Mouse (Mus musculus): ENCODE results near the gene Fyn.

Gene Fyn

GRCm38 (mm10) chr10:39379287-39379686 lies 10.6 kb downstream of the Fyn start:
- no peak for DNase-seq

GRCm38 (mm10) chr10:39379721-39380370 lies 11.2 kb downstream of the Fyn start:
- no peak for DNase-seq

DNA sequence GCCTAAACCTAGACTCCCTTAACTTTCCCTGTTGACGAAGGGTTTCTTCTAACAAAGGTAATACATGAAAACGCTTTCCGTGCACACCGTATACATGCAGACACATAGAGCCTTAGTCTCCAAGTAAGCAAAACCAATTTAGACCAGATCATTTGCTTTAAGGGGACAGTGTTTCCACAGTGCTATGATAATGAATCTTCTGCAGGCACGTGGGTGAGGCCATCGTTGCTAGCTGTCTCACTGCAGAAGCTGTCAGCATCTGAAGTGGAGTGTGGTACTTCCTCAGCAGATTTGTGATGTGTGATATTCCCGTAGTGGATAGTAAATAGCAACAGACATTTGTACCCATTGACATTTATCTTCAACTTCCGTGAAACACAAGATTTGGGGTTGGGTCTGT lies 16.6 kb downstream of the Fyn start:
- no peak for DNase-seq

DNA sequence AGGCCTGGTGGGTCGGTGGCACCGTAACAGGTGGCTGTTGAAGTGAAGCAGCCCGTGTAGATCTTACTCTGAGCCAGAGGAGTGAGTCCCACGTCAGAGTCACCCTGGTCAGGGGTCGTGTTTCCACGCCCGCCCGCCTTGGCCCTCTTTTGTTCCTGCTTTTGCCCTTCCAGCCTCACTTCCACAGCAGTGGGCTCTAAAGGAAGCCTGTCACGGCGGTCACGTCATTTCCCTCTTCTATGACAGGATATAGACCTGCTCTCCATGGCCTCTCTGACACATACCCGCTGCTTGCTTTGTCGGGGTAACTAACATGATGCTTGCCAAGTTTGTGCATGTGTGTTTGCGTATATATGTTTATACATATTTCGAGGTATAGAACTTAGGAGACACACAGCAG lies 17.5 kb downstream of the Fyn start:
- DNase-seq: no peak

DNA sequence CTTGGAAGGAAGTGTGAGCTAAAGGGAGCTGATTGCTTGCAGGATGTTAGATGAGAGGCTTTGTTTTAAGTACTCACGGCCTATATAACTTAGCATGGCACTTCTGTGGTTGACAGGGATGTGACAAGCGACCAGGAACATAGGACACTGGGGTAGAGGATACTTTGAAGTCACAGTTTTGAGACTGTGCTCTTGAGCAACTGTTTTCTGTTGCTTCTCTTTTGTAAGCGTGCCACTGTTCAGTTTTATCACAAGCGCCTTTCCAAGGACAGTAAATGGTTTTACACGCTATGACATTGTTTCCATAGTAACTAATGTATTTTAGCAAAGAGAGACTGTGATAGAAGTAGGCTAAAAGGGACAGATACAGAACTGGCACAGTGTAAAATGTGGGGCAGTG lies 18.4 kb downstream of the Fyn start:
- DNase-seq: no peak

GRCm38 (mm10) chr10:39387556-39387955 lies 18.9 kb downstream of the Fyn start:
- DNase-seq: no peak

DNA sequence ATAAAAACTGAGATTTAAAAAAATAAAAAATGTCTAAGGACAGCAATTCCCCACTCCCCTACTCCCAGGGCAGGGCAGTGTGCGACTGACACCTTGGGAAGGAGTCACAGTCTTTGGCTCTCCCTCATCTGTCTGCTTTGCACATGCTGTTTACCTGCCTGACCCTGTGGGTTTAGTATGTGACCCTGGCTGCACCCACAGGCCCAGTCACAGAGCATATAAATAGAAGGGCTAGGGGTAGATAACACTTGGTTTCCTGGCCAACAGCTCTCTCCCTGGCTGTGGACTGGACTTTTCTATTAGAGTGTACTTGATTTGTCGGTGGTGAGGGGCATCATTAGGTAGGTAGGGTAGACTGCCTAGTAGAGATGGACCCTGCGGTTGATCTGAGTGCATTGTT lies 19.5 kb downstream of the Fyn start:
- DNase-seq: no peak

DNA sequence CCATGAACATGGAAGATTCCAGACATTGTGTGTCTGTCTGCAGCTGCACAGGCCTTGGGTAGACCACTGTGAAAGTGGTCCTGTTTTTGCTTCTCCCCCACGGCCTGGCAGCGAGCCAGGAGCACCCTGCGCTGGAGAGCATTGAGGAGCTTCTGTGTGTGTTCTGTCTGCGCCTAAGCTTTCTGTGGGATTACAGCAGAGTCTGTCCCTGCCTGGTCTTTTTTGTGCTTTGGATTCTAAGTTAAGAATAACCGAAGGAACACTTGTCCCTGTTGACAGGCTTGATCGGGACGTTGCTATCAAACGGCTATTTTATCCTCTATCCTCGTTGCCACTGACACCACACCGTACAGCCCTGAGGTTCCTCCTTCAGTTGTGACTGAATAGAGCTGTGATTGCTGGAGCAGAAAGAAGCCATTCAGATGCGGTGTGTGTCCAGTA lies 20.8 kb downstream of the Fyn start:
- DNase-seq: no peak

- no peak for DNase-seq
These were observed 21.9 kb downstream of the Fyn start for GRCm38 (mm10) chr10:39390541-39390940.

- DNase-seq: no peak
These were observed 24.3 kb downstream of the Fyn start for GRCm38 (mm10) chr10:39392900-39393483.

- DNase-seq: no peak
These were observed 26.9 kb downstream of the Fyn start for GRCm38 (mm10) chr10:39395544-39395943.

DNA sequence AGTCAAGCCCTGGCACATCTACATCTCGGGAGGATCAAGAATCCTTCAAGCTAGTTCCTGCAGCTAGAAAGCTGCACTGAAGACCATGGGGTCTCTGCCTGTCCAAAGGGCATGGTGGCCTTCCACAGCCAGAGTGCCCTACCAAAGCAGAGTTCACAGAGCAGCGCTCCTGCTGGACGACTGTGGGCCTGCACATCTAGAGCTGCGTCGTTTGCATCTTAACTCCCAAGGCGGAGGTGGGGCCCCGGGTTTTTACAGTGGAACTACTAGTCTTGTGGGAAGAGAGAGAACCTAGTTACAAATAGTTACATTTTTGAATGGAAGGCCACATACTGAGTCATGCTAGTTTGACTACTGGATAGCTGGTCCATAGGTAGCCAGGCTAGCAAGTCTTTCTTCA lies 30.3 kb downstream of the Fyn start:
- no peak for DNase-seq

DNA sequence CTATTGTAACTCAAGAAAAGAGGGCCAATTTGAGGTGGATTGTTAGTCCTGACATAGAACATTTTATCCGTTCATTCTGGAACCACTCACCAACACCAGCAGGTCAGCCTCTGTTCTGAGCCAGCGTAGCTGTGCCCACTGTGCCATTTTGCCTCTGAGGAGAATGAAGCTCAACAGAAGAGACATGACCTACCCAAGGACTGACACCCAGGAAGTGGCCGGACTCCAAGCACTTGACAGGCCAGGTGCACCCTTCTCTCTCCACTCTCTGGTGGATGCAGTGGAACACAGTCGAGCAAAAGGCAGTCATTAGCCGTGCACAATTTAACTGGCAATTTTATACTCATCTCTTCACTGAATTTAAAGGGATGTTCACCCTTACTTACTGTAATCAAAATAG lies 31.5 kb downstream of the Fyn start:
- DNase-seq: no peak

GRCm38 (mm10) chr10:39402487-39402886 lies 33.8 kb downstream of the Fyn start:
- DNase-seq: no peak

DNA sequence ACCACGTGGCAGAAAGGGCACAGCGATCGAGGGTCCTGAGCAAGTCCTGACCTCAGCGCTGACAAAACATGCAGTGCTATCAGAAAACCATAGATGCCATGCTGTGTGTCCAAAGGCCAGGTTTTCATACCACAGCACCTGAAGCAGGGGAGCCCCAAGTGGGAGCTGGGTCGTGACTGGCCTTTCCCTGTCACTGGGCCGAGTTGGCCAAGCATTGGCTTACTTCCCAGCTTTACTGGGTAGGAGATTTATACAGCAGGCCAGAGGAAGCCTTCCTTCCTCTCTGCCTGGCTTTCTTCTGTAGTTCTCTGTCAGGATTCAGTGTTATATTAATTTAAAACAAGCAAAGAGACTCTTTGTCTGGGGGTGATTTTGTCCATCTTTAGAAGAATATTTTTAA lies 35.1 kb downstream of the Fyn start:
- DNase-seq: peak; percentile 59 to 67

GRCm38 (mm10) chr10:39404175-39404574 lies 35.5 kb downstream of the Fyn start:
- peak; percentile 70 to 79 for DNase-seq

GRCm38 (mm10) chr10:39405982-39406797 lies 37.5 kb downstream of the Fyn start:
- peak in 1 of 2 experiments; percentile 42 for DNase-seq

DNA sequence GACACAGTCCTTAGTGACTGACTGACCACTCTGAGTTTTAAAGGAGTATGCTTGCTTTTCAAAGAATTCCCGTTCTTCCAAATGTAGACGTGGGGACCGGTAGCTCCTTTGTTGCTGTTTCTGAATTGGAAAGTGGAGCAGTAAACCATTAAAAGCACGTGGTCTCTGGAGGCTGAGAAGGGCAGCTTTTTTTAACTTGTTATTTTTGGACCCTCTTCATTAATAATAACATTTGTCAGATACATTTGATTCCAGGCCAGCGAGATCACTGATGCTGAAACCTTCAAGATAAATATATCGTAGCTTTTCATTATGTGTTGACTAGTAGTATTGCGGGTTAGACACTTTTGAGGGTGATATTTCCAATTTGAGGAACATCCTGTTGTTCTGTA lies 38.1 kb downstream of the Fyn start:
- DNase-seq: no peak

- no peak for DNase-seq
These were observed 38.9 kb downstream of the Fyn start for GRCm38 (mm10) chr10:39407553-39407952.

- DNase-seq: no peak
These were observed 40.9 kb downstream of the Fyn start for GRCm38 (mm10) chr10:39409602-39410001.

DNA sequence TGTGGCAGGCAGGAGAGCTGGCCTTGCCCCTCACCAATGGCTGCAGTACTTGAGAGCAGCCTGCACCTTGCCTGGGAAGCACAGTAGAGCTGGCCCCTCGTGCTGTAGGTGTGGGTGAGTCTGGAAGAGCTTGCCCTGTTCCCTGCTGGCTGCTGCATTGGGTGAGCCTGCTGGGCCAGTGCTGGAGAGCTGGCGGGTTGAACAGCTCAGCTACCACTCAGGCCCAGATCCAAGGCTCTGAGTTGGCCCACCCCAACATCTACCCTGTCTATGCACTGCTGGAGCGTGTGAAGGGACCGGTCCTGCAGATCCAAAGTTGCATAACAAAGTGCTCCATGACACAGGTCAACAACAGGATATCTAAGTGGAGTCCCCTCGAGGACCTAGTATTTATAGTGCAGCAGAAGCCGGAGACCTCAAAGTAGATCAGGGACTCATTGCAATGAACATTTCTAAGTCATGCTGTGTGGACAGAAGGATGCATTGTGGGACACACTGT lies 41.5 kb downstream of the Fyn start:
- no peak for DNase-seq

DNA sequence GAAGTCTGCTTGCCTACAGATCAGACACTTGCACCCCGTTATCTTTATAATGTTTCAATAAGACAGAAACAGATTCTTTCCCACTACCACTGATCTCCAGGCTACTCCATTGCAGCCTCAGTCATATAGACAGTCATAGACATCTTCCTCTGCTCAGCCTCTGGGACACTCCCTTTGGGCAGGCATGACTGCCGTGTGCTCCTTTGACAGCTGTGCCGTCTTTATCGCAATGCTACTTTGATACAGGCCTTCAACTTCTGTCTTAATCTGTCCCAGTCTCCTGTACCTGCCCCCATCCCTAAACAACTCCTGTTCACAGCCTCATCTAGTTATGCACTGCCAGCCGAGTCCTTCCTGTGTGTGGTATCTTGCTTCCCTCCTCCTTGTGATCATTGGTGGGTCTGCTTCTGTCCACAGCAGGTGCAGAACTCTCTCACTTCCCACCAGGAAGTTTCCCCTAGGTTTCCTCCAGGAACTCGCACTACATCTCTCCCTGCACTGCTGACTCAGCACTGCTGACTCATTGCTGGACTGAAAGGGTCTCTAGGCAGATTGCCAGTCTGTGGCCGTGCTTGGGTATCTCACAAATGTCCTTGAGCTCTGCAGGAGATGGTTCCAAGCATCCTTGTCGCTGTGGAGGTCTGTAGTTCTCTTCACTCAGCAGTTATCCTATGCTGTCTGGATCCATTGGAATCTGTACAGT lies 43.4 kb downstream of the Fyn start:
- DNase-seq: no peak

Measured in cerebellum, adult 18-20 months (tissue).